Mouse (Mus musculus): ENCODE results near the gene Ppp5c. TPM values are rescaled to one million over a fixed set of nuclear protein-coding genes. Genes with fewer than 3 reads are reported as not detected.
A peak's percentile ranks its signal among the peaks of the same experiment; 100 is the strongest.

The Ppp5c gene
- total RNA-seq, 2 experiments from 2014 or later = 72.9 to 84.4 TPM

- no peak for DNase-seq (ENCODE audit: low spot score in 2 of 2)
These were observed 8.1 kb downstream of the Ppp5c start for GRCm38 (mm10) chr7:17019426-17020166.

DNA sequence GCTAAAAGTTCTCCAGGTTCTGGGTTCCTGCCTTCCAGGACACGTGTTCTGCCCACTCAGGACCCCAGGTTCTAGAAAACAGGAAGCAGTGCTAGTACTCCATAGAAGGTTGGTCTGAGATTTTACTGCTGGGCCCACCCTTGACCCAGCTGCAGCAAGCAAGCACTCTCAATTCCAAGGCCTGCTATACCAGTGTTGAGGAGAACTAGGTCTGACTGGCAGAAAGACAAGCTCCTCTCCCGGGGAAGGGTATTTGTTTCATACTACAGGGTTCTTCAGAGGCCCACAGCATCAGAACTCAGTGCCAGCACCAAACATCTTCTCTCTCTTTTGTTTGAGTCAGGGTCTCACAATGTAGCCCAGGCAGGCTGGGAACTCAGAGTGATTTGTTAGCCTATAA, 9.8 kb downstream of the Ppp5c start:
- DNase-seq (ENCODE audit: low spot score in 2 of 2) = no peak

DNA sequence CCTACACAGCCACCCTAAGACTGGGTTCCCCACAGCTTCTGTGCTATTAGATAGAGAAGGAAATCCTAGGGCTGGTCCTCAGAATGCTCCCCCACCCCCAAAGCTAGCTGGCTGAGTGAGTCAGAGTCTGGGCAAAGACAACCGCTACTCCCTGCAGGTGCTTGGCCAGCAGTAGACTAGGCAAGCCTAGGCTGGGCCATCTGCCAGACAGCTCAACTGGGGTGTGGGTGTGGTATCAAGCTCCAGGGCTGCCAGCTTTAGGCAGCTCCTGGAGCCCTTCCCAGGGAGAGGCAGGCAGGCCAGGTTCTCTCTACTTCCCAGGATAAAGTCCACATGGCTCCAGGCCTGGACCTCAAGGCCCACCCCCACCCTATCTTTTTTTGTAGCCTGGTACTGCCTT, 10.7 kb downstream of the Ppp5c start:
- peak; percentile 76 to 92 for DNase-seq (ENCODE audit: low spot score in 2 of 2)

GRCm38 (mm10) chr7:17015381-17015780, 12.3 kb downstream of the Ppp5c start:
- DNase-seq (ENCODE audit: low spot score in 2 of 2) = no peak

DNA sequence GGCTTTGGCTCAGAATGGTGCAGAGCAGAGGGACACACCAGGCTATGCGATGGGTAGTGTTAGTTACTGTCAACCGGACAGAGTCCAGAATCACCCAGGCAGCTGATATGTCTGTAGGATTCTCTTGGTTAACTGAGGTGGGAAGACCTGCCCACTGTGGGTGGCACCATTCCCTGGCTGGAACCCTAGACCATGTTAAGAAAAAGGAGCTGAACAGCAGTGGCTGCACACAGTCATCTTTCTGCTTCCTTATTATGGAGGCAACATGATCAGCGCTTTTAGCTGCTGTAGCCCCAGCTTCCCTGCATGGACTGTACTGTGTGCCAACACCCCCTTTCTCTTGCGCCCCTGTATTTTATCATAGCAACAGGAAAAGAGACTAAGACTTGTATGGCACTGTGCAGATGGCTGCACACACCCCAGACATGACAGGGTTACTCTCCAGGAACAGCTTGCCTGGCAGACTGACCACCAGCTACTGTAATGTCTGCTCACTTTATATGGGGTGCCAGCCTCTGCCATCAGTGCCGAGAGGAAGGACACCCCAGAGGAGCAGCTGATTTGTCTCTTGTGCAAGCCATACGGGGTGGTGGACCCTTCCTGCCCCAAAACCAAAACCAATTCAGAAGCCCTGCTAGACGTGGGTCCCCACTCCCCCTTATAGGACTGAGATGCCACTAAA, 15.7 kb downstream of the Ppp5c start:
- no peak for DNase-seq (ENCODE audit: low spot score in 2 of 2)

GRCm38 (mm10) chr7:17010010-17010347, 17.7 kb downstream of the Ppp5c start:
- no peak for DNase-seq (ENCODE audit: low spot score in 2 of 2)

DNA sequence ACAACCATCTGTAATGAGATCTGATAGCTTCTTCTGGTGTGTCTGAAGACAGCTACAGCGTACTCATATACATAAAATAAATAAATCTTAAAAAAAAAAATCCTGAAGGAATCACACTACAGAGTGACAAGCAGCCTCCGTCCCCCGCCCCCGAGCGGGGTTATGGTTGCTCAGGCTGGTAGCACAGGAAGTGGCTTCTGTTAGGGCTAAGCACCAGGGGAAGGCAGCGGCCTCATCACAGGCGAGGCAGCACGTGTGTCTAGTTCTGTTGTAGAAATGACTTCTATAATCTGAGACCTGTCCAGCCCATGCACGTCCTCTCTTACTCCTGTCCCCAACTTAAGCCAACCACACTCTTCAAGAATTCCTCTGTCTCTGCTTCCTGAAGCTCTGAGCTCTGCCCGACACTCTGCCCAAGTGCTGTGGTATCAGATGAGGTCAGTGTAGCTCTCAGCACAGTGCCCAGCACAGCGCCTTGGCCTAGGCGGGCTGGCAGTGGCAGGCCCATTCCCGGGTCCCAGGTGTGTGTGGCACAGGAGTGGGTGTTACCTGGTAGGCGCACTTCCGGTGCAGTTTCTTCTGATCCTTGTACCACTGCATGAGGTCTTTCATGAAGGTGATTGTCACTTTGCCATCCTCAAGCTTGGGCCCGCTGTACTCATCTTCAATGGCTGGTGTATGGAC, 18.3 kb downstream of the Ppp5c start:
- no peak for DNase-seq (ENCODE audit: low spot score in 2 of 2)

DNA sequence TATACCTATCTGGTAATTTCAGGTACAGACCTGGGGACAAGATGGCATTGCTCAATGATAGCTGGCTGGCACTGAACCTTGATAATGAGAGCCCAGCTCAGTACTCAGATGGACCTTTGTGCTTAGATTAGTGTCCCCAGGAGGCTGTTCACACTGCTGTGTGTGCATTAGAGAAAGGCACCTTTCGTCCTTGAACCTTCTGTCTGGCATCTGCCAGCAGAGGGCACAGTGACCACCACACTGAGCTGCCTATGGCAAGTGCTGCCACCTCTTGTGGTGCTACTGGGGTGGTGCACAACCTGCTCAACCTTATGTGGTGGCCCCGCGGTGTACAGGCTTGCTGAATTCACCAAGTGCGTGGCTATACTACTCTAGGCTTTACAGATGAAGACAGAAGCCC, 20.4 kb downstream of the Ppp5c start:
- DNase-seq (ENCODE audit: low spot score in 2 of 2) = no peak

DNA sequence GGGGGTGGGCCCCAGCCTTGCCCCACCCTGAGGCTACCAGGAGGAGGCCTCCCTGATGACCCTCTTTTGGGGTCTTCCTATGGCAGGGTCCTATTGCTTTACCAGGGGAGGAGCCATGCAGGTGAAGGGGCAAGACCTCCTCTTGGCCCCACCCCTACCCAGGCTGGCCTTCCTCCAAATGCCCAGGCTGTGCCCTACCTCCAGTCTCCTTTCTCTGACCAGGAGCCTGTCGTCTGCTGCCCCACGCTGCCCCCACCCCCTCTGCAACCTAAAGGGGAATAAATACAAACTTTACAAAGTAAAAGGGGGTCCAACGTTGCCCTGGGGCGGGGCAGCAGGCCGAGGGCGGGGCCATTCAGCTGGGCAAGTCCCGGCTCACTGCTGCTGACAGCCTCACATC, 23.0 kb downstream of the Ppp5c start:
- no peak for DNase-seq (ENCODE audit: low spot score in 2 of 2)

DNA sequence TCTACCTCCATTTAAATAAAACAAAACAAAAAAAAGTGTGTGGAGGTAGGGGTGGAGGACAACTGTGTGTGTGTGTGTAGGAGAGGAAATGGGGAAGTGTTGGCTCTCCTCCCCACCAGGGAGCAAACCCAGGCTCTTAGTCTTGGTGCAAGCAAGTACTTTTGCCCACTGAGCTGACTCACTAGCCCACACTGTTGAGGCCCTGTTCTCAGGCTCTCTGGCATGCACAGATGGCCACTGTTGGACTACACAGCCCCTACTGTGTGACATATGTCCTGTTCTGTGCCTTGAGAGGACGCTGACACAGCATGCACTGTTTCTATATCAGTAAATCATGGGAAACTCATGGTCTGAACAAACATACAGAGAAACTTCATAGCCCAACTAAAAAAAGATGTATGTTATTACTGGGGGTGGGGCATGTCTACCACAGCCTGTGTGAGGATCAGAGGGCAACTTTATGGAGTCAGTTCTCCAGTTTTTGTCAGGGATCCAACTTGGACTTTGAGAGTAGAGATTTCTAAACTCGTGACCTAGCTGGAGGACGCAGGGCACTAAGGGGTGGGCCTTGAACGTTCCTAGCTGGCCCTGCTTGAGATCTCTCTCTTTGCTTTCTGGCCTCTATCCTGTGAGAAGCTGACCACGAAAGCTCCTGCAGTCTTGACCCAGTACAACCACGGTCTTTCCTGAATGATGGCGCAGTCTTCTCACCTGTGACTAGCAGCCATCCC, 24.3 kb downstream of the Ppp5c start:
- no peak for DNase-seq (ENCODE audit: low spot score in 2 of 2)

- peak; percentile 58 to 80 for DNase-seq (ENCODE audit: low spot score in 2 of 2)
These were observed 25.1 kb downstream of the Ppp5c start for GRCm38 (mm10) chr7:17002375-17003195.

DNA sequence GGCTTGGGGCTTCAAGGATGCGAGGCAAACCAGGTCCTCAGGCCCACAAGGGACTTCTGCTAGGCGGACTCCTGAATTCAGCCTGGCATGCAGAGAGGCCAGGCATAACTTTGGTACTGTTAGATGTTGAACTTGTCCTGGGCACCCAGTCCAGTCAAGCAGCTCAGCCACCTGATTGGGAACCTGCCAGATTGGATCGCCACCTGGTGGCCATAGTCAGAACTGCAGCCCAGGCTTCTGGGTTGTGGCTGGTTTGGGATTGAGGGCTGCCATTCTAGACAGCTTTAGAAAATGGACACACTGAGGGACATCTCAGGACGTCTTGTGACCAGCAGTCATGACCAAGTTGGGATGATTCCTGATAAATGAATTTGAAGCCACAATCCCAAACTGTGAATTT, 28.1 kb downstream of the Ppp5c start:
- peak; percentile 85 to 89 for DNase-seq (ENCODE audit: low spot score in 2 of 2)

GRCm38 (mm10) chr7:16999233-16999632, 28.5 kb downstream of the Ppp5c start:
- DNase-seq (ENCODE audit: low spot score in 2 of 2) = no peak

DNA sequence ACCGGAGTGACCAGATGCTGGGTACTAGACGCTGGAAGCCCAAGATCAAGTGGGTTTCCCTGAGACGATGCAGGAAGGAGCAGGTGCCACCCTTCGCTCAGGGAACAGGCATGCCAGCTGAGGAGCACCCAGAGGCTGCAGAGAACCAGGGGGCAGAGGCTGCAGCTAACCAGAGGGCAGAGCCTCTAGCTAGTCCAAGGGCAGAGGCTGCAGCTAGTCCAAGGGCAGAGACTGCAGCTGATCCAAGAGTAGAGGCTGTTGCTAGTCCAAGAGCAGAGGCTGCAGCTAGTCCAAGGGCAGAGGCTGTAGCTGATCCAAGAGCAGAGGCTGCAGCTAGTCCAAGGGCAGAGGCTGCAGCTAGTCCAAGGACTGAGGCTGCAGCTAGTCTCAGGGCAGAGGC, 32.4 kb downstream of the Ppp5c start:
- DNase-seq (ENCODE audit: low spot score in 2 of 2) = no peak

DNA sequence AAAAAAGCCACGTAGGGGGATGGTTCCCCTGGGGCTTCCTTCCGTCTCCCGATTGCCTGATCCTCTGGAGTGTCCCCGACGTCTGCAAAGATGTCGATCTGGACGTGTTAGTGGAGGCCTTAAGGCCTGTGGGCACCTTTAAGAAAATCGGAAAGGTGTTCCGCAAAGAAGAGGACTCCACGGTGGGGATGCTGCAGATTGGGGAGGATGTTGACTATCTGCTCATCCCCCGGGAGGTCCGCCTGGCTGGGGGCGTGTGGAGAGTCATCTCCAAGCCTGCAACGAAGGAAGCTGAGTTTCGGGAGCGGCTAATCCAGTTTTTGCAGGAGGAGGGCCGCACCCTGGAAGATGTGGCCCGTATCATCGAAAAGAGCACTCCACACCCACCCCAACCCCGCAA, 33.3 kb downstream of the Ppp5c start:
- DNase-seq (ENCODE audit: low spot score in 2 of 2) = peak in 1 of 2 experiments; percentile 44

- peak; percentile 77 to 91 for DNase-seq (ENCODE audit: low spot score in 2 of 2)
These were observed 33.9 kb downstream of the Ppp5c start for GRCm38 (mm10) chr7:16993651-16994399.

DNA sequence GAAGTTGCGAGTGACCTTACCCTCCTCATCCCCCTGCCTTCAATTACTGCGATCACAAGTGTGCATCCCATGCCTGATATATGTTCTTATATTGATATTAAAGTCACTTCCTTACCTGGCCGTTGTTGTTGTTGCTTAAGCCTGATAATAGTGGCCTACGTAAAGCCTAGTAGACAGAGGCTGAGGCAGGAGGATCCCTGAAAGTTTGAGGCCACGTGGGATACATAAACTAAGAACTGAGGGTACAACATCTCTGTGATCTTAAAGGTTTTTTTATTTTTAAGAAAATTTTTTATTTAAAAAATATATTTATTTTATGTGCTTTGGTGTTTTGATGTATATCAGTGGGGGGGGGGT, 35.3 kb downstream of the Ppp5c start, which contains the start of gene Ccdc8:
Gene Ccdc8, plus strand, starts transcription at position 258 of the 357 bp plus-strand sequence.
- no peak for DNase-seq (ENCODE audit: low spot score in 2 of 2)

DNA sequence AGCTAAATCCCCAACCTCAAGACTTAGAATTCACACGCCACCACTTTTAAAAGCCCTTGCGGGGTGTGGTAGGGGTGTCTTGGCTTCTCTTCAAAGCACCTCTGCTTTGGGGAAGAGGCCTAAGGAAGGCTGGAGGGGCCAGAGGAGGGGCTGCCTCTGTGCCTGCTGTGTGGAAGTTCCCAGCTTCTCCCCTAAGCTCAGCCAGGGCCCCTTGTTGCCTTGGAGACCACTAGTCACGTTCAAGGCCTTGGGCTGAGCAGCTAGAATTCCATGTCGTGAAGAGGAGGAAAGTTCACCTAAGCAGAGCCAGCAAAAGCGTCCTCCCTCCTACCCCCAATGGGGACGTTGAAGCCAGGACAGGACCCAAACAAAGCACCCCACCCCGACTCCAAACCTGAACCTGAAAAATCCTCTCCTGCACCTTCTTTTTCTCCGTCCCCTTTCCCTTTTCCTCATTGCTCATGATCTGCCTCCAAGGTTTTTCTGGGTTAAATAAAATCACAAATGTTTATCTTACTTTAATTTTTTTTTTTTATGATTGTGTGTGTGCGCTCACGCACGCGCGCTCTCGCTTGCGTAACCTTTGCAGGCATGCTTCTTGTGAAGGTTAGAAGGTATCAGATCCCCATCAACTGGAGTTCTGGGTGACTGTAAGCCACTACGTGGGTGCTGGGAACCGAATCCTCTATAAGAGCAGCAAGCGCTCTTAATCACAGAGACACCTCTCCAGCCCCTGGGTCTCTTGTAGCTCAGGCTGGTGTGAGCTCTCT, 35.9 kb downstream of the Ppp5c start:
- DNase-seq (ENCODE audit: low spot score in 2 of 2) = no peak

DNA sequence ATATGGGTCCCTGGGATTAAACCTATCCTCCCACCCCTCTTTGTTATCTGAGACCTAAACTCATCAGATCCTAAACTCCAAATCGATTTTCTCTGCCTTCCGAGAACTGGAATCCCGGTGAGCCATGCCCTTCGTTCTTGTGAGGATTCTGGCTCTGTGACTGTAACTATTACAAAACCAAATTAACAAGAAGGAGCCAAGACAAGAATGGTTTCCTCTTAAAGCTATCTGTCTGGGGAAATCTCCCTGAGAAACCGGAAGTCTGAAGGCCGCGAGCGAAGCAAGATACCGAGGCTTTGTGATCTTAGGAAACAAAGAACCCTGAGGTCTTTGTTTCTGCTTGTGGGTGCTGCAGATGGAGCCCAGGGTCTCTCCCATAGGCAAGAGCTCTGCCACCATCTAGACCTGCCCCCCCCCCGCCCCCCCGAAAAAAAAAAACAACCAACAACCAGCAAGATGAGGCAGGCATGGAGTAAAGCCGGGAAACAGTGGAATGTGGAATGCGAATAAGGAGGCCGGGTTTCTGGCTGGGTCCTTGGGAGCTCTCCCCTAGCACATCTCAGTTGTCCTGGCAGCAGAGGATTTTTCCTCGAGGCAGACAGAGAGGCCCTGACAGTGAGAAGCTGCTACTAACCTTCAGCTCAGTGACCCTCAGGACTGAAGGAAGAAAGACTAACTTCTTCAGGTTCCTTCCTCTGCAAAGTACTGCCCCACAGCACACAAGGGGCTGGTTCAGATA, 37.5 kb downstream of the Ppp5c start:
- no peak for DNase-seq (ENCODE audit: low spot score in 2 of 2)

All from gastrocnemius, postnatal 4 days (tissue).